Mouse (Mus musculus) small intestine, adult 2 months (tissue): ENCODE data around the gene Oas3.

Source experiments
- CTCF ChIP-seq: fragments of 200-500 bp; IDR thresholded peaks from 2 replicates; pipeline ENCODE4 v1.5.1; 2012; ENCODE audit warnings: low read depth, mild to moderate bottlenecking, control low read depth, inconsistent platforms, low read length, moderate library complexity, mixed read lengths; ENCODE audit not compliant: insufficient replicate concordance, insufficient read length; ENCODE audit errors: extremely low read depth
- POLR2A ChIP-seq: fragments of 200-500 bp; IDR thresholded peaks from 2 replicates; pipeline ENCODE4 v1.6.1; 2012; ENCODE audit warnings: low read depth, mild to moderate bottlenecking, control low read depth, inconsistent platforms, low read length, moderate library complexity

GRCm38 (mm10) chr5:120718600-120719378, 58.7 kb downstream of the Oas3 start:
- TF ChIP-seq CTCF (no peak), POLR2A (no peak)
